Mouse (Mus musculus) ES-E14 (cell line): ENCODE results near the gene Clmn.

Source experiments
- CHD2 ChIP-seq: IDR thresholded peaks from 2 replicates; pipeline ENCODE4 v1.6.1; 2014; ENCODE audit warnings: mild to moderate bottlenecking, low read depth, low read length, inconsistent platforms
- HCFC1 ChIP-seq: IDR thresholded peaks from 2 replicates; pipeline ENCODE4 v1.6.1; 2012; ENCODE audit warnings: low read length, inconsistent platforms, borderline replicate concordance; ENCODE audit not compliant: insufficient read depth
- MAFK ChIP-seq: IDR thresholded peaks from 2 replicates; pipeline ENCODE4 v1.6.1; 2014; ENCODE audit warnings: mild to moderate bottlenecking, low read depth, low read length, inconsistent platforms; ENCODE audit not compliant: insufficient read depth
- ZC3H11A ChIP-seq: IDR thresholded peaks from 2 replicates; pipeline ENCODE4 v1.6.1; 2012; ENCODE audit warnings: low read depth, mild to moderate bottlenecking, inconsistent platforms, low read length, borderline replicate concordance
- ZNF384 ChIP-seq: IDR thresholded peaks from 2 replicates; pipeline ENCODE4 v1.6.1; 2012; ENCODE audit warnings: low read depth, low read length, inconsistent platforms

DNA sequence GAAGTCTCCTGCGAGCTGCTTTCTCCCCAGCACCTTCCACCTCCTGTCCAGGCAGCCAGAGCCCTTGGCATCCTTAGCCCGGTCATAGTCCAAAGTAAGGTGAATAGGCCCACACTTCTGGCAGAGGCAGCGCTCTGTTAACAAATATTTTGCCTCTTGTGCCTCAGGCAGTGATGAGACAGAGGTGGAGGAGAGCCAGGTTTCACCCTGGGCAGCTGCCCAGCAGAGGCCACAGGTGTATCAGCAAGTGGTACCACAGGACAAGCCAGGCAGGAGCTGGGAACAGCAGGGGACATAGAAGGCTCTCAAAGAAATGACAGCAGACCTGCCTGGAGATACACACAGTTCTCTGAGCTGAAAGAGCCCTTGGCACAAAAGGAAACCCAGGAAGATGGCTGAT, 23.6 kb downstream of the Clmn start:
- TF ChIP-seq ZNF384, result no peak
- no peak for TF ChIP-seq ZC3H11A
- no peak for TF ChIP-seq HCFC1
- TF ChIP-seq MAFK, result no peak
- no peak for TF ChIP-seq CHD2
